Comparison of ENCODE assay signal across 21 mouse cellular contexts in the genomic region with DNA sequence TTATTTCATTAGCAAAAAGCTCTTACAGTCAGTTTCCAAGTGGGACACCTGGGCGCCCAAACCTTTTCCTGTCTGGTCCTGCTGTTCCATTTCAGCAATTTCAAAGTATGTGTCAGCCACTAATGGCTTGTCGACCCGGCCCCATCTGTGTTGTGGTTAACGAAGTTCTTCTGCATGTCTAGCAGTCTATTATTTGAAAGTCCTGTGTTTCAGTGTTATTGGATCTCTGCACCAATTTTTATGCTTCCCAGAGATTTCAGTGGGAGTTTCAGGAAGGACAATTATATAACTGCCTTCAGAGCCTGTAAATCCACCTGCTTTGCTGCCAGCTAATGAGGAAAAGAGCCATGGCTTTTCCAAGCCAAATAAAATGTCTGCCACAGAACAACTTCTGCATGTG.
DNase-seq lines count a peak whose midpoint lies in the region; ATAC-seq and TF ChIP-seq lines count a peak whose summit lies in the region.
"Had no signal": no experiment of that assay in that cellular context is flagged by ENCODE, and none has a peak within 500 bp of the region (broad histone marks: within the 10 kb centered on the region; RNA-seq: fewer than 3 reads in every experiment).

No protein-coding gene starts in this region.

- 44% methylated on average over 4 of the region's 4 CpGs for WGBS in forebrain, embryonic 16.5 days
- WGBS in forebrain, embryonic 12.5 days = 70% methylated on average over 4 of the region's 4 CpGs
- WGBS in limb, embryonic 14.5 days = 30% methylated on average over 4 of the region's 4 CpGs
- WGBS in limb, embryonic 10.5 days = 75% methylated on average over 4 of the region's 4 CpGs
- WGBS in liver, embryonic 11.5 days = 78% methylated on average over 4 of the region's 4 CpGs

- H3K27me3 ChIP-seq in forebrain, embryonic 16.5 days (replicated peaks; ENCODE audit: control insufficient read depth, insufficient read depth, low read length) = no peaks in the 10 kb centered on the region
- H3K27me3 ChIP-seq in forebrain, embryonic 12.5 days = no peaks in the 10 kb centered on the region
- H3K27me3 ChIP-seq in limb, embryonic 14.5 days (ENCODE audit: control insufficient read depth, insufficient read depth, low read length) = no peaks in the 10 kb centered on the region
- H3K27me3 ChIP-seq in limb, embryonic 10.5 days (ENCODE audit: low read depth, poor library complexity, severe bottlenecking) = no peaks in the 10 kb centered on the region
- no peaks in the 10 kb centered on the region for H3K27me3 ChIP-seq in liver, embryonic 11.5 days (replicated peaks; ENCODE audit: control insufficient read depth, insufficient read depth, low read length)
- H3K27me3 ChIP-seq: embryonic facial prominence, embryonic 15.5 days; limb, embryonic 12.5 days; lung, embryonic 15.5 days had no signal

- no peaks in the 10 kb centered on the region for H3K4me1 ChIP-seq in forebrain, embryonic 16.5 days (replicated peaks; ENCODE audit: control insufficient read depth, insufficient read depth, low read length)
- no peaks in the 10 kb centered on the region for H3K4me1 ChIP-seq in forebrain, embryonic 12.5 days
- H3K4me1 ChIP-seq in limb, embryonic 14.5 days (ENCODE audit: control insufficient read depth, insufficient read depth, low read length) = 0 out of 2 replicates have a peak, but pooled peaks cover 5% of the 10 kb centered on the region
- no peaks in the 10 kb centered on the region for H3K4me1 ChIP-seq in limb, embryonic 10.5 days
- H3K4me1 ChIP-seq in liver, embryonic 11.5 days (replicated peaks; ENCODE audit: control insufficient read depth, insufficient read depth, low read length) = no peaks in the 10 kb centered on the region
- H3K4me1 ChIP-seq: embryonic facial prominence, embryonic 15.5 days; heart, embryonic 10.5 days; lung, embryonic 15.5 days had no signal

- H3K4me2 ChIP-seq in forebrain, embryonic 16.5 days (ENCODE audit: low read length) = no peak overlapping the region
- no peak overlapping the region for H3K4me2 ChIP-seq in forebrain, embryonic 12.5 days
- H3K4me2 ChIP-seq in limb, embryonic 14.5 days (replicated peaks; ENCODE audit: low read depth, low read length, severe bottlenecking) = no peak overlapping the region
- no peak overlapping the region for H3K4me2 ChIP-seq in liver, embryonic 11.5 days
- H3K4me2 ChIP-seq: embryonic facial prominence, embryonic 15.5 days; limb, embryonic 12.5 days; lung, embryonic 15.5 days; midbrain, embryonic 11.5 days had no signal

- H3K27ac ChIP-seq in forebrain, embryonic 16.5 days (ENCODE audit: low read length) = no peak overlapping the region
- H3K27ac ChIP-seq in forebrain, embryonic 12.5 days = no peak overlapping the region
- no peak overlapping the region for H3K27ac ChIP-seq in limb, embryonic 14.5 days (replicated peaks; ENCODE audit: low read depth, low read length)
- H3K27ac ChIP-seq in limb, embryonic 10.5 days = no peak overlapping the region
- no peak overlapping the region for H3K27ac ChIP-seq in liver, embryonic 11.5 days (ENCODE audit: low read depth, low read length)
- H3K27ac ChIP-seq: embryonic facial prominence, embryonic 15.5 days; gastrocnemius, adult 2 months; heart, embryonic 10.5 days; limb, embryonic 12.5 days; liver, embryonic 14.5 days; lung, embryonic 15.5 days; macrophage had no signal

- H3K4me3 ChIP-seq in forebrain, embryonic 16.5 days (replicated peaks; ENCODE audit: low read length) = no peak overlapping the region
- no peak overlapping the region for H3K4me3 ChIP-seq in forebrain, embryonic 12.5 days (replicated peaks)
- H3K4me3 ChIP-seq in limb, embryonic 14.5 days (replicated peaks; ENCODE audit: low read length) = no peak overlapping the region
- H3K4me3 ChIP-seq in limb, embryonic 10.5 days = no peak overlapping the region
- H3K4me3 ChIP-seq in liver, embryonic 11.5 days (ENCODE audit: low read depth, low read length) = no peak overlapping the region
- H3K4me3 ChIP-seq: embryonic facial prominence, embryonic 15.5 days; gastrocnemius, adult 2 months; heart, embryonic 10.5 days; limb, embryonic 12.5 days; lung, embryonic 15.5 days had no signal

- no peak for TF ChIP-seq POLR2A in limb, embryonic 14.5 days (IDR thresholded peaks at IDR 0.05; ENCODE audit: borderline replicate concordance, extremely low read depth, insufficient read depth, insufficient read length)

- no peak overlapping the region for H3K9ac ChIP-seq in forebrain, embryonic 16.5 days (replicated peaks; ENCODE audit: low read depth, low read length)
- no peak overlapping the region for H3K9ac ChIP-seq in forebrain, embryonic 12.5 days
- no peak overlapping the region for H3K9ac ChIP-seq in limb, embryonic 14.5 days (ENCODE audit: low read depth, low read length, severe bottlenecking)
- H3K9ac ChIP-seq in liver, embryonic 11.5 days (ENCODE audit: low read depth, low read length) = no peak overlapping the region
- H3K9ac ChIP-seq: embryonic facial prominence, embryonic 15.5 days; limb, embryonic 12.5 days; liver, embryonic 14.5 days; lung, embryonic 15.5 days had no signal

- no peak for DNase-seq in limb, embryonic 14.5 days (ENCODE audit: low spot score)
- no peak for DNase-seq in limb, embryonic 10.5 days (ENCODE audit: low spot score)
- DNase-seq in layer of hippocampus, adult 11-12 months (ENCODE audit: low spot score) = peak; percentile 11
- peak; percentile 27 for DNase-seq in telencephalon, adult 2 months (ENCODE audit: low read depth, low spot score)
- DNase-seq in liver, embryonic 11.5 days (ENCODE audit: low spot score) = no peak
- DNase-seq: adrenal gland, postnatal 36 days; cerebellum, adult 2 months; cerebellum, postnatal 36 days; gastrocnemius, adult 2 months; kidney, adult 11 months; kidney, postnatal 10 days had no signal

- no peaks in the 10 kb centered on the region for H3K9me3 ChIP-seq in forebrain, embryonic 16.5 days (ENCODE audit: control insufficient read depth, low read length)
- H3K9me3 ChIP-seq in forebrain, embryonic 12.5 days = no peaks in the 10 kb centered on the region
- H3K9me3 ChIP-seq in limb, embryonic 14.5 days (ENCODE audit: control insufficient read depth, low read length) = no peaks in the 10 kb centered on the region
- H3K9me3 ChIP-seq in limb, embryonic 10.5 days (replicated peaks) = no peaks in the 10 kb centered on the region
- no peaks in the 10 kb centered on the region for H3K9me3 ChIP-seq in liver, embryonic 11.5 days (ENCODE audit: control insufficient read depth, low read length)
- H3K9me3 ChIP-seq: embryonic facial prominence, embryonic 15.5 days; G1E; heart, embryonic 10.5 days; limb, embryonic 12.5 days; lung, embryonic 15.5 days had no signal

- H3K36me3 ChIP-seq in forebrain, embryonic 16.5 days (ENCODE audit: control insufficient read depth, insufficient read depth) = no peaks in the 10 kb centered on the region
- H3K36me3 ChIP-seq in forebrain, embryonic 12.5 days (replicated peaks) = no peaks in the 10 kb centered on the region
- H3K36me3 ChIP-seq in limb, embryonic 14.5 days (ENCODE audit: control insufficient read depth, insufficient read depth, low read length) = no peaks in the 10 kb centered on the region
- H3K36me3 ChIP-seq in limb, embryonic 10.5 days = no peaks in the 10 kb centered on the region
- no peaks in the 10 kb centered on the region for H3K36me3 ChIP-seq in liver, embryonic 11.5 days (ENCODE audit: control insufficient read depth, insufficient read depth, low read length)
- H3K36me3 ChIP-seq: embryonic facial prominence, embryonic 15.5 days; G1E; heart, embryonic 10.5 days; limb, embryonic 12.5 days; lung, embryonic 15.5 days had no signal

- peak; percentile 67; the same call in 1 of the 2 replicates for ATAC-seq in forebrain, embryonic 16.5 days
- ATAC-seq in forebrain, embryonic 12.5 days (ENCODE audit: low FRiP score) = no peak
- ATAC-seq in limb, embryonic 14.5 days (ENCODE audit: low FRiP score, low read depth) = 0 out of 2 replicates have a peak, but pooled peaks have one; percentile 37
- ATAC-seq in liver, embryonic 11.5 days (replicated peaks; ENCODE audit: low FRiP score) = no peak

Comparison
In these comparisons a context has a peak if more than half of its experiments do, and no peak if none do; other contexts are left out.
1. ATAC-seq: peak in forebrain, embryonic 16.5 days (single experiment) and limb, embryonic 14.5 days (single experiment); none in forebrain, embryonic 12.5 days (single experiment) and liver, embryonic 11.5 days (single experiment).
2. DNase-seq: peak in layer of hippocampus, adult 11-12 months (single experiment) and telencephalon, adult 2 months (single experiment); none in limb, embryonic 14.5 days (single experiment), limb, embryonic 10.5 days (single experiment) and liver, embryonic 11.5 days (single experiment).